Mouse (Mus musculus) activated CD4-positive, CD25-positive, alpha-beta regulatory T cell, adult 9 weeks (primary cell): ENCODE results near the gene Vmn1r163. TPM values are rescaled to one million over a fixed set of nuclear protein-coding genes. Genes with fewer than 3 reads are reported as not detected.

Experiments used
- polyA plus RNA-seq: library from polyadenylated mRNA; unstranded; fragments of 100-300 nt; shearing (Covaris generic); gene quantifications from one replicate; pipeline ENCODE4 v1.2.1, GENCODE M21; 2017

The Vmn1r163 gene
- not detected for polyA plus RNA-seq

GRCm38 (mm10) chr7:23055240-23055639, at the start of gene Vmn1r163:
Gene Vmn1r163 (plus strand): TSS chr7:23055540.

GRCm38 (mm10) chr7:23019823-23020222, 35.5 kb upstream of the Vmn1r163 start, which contains the start of gene Gm4216:
Gene Gm4216 (minus strand): TSS chr7:23019923.

GRCm38 (mm10) chr7:23067356-23067755, 12.0 kb downstream of the Vmn1r163 start, which contains the start of gene Gm8720:
Gene Gm8720 (minus strand): TSS chr7:23067456.

Other genes starting within 250 kb of the Vmn1r163 start
- not detected for gene Vmn1r159, start 211.9 kb upstream of the Vmn1r163 start, polyA plus RNA-seq
- gene Vmn1r160, start 184.3 kb upstream of the Vmn1r163 start, polyA plus RNA-seq, result not detected
- not detected for gene Gm4214, start 70.9 kb upstream of the Vmn1r163 start, polyA plus RNA-seq
- gene Gm4216, start 35.6 kb upstream of the Vmn1r163 start, polyA plus RNA-seq, result not detected
- not detected for gene Gm8720, start 11.9 kb downstream of the Vmn1r163 start, polyA plus RNA-seq
- gene Gm10662, start 88.9 kb downstream of the Vmn1r163 start, polyA plus RNA-seq, result not detected
- not detected for gene Vmn1r165, start 161.8 kb downstream of the Vmn1r163 start, polyA plus RNA-seq
- gene Vmn1r166, start 196.1 kb downstream of the Vmn1r163 start, polyA plus RNA-seq, result not detected
- not detected for gene Gm6902, start 223.4 kb downstream of the Vmn1r163 start, polyA plus RNA-seq
- not detected for gene Nlrp4e, start 245.7 kb downstream of the Vmn1r163 start, polyA plus RNA-seq